Mouse (Mus musculus): ENCODE measurements around the gene Me3.

DNA sequence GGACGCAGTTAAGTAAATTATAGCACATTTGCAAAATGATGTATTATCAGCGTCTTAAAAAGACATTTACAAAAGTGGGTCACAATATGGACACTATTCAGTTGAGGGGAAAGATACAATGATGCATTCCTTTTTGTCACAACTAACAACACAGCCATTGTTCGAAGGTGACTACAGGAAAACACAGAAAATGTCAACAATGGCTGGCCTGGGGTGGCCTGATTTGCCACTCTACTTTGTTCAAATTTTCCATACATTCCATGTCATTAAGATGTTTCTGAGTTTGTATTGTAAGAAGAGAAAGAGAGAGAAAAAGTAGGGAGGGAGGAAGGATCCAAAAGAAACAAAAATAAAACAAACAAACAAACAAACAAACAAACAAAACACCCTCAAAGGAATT is 48.7 kb downstream of the Me3 start:
- TF ChIP-seq EP300 (IDR thresholded peaks at IDR 0.05; ENCODE audit: insufficient read depth, low read depth, low read length), result no peak
- TF ChIP-seq POLR2A (IDR thresholded peaks at IDR 0.05; ENCODE audit: insufficient read depth, low read depth, low read length), result no peak
- no peak for TF ChIP-seq CTCF (IDR thresholded peaks at IDR 0.05)
